Mouse (Mus musculus) hindbrain, postnatal 0 days (tissue): Measurements from ENCODE around the gene Retnlb. TPM values are rescaled to one million over a fixed set of nuclear protein-coding genes. Genes with fewer than 3 reads are reported as not detected.

Source experiments
- ATAC-seq: fragments of 200-750 bp; cut with Nextera tagmentation; 2 replicates; pipeline ENCODE4 v1.8.0; 2017; ENCODE audit warnings: mild to moderate bottlenecking, moderate TSS enrichment, moderate library complexity
- DNase-seq: peaks from one replicate; pipeline ENCODE4 v3.0.0-alpha.2; 2015; ENCODE audit warnings: low spot score
- H3K27ac ChIP-seq: fragments of 300-500 bp; sonication (generic); 2 replicates; pipeline ENCODE4 v1.5.1; 2014; ENCODE audit warnings: mild to moderate bottlenecking
- H3K27me3 ChIP-seq: fragments of 300-500 bp; sonication (generic); 2 replicates; pipeline ENCODE4 v1.6.1; 2014; ENCODE audit warnings: low read length, mixed read lengths; ENCODE audit not compliant: insufficient read depth
- H3K36me3 ChIP-seq: fragments of 300-500 bp; sonication (generic); 2 replicates; pipeline ENCODE4 v1.6.1; 2014; ENCODE audit warnings: low read length, mixed read lengths; ENCODE audit not compliant: insufficient read depth
- H3K4me1 ChIP-seq: fragments of 300-500 bp; sonication (generic); 2 replicates; pipeline ENCODE4 v1.6.1; 2014; ENCODE audit warnings: antibody characterized with exemption, low read length, mixed read lengths; ENCODE audit not compliant: insufficient read depth
- H3K4me2 ChIP-seq: fragments of 300-500 bp; sonication (generic); 2 replicates; pipeline ENCODE4 v1.6.1; 2014; ENCODE audit warnings: low read depth, mild to moderate bottlenecking, low read length, moderate library complexity, mixed read lengths
- H3K4me3 ChIP-seq: fragments of 300-500 bp; sonication (generic); 2 replicates; pipeline ENCODE4 v1.5.1; 2014; ENCODE audit warnings: low read length
- H3K9ac ChIP-seq: fragments of 300-500 bp; sonication (generic); replicated peaks from 2 replicates; pipeline ENCODE4 v1.6.1; 2014; ENCODE audit warnings: mild to moderate bottlenecking, low read length, moderate library complexity, mixed read lengths
- H3K9me3 ChIP-seq: fragments of 300-500 bp; sonication (generic); 2 replicates; pipeline ENCODE4 v1.6.1; 2016; ENCODE audit warnings: low read length, mixed read lengths
- CTCF ChIP-seq: IDR thresholded peaks from 2 replicates; pipeline ENCODE4 v1.5.1; 2016; ENCODE audit warnings: antibody characterized with exemption, control low read depth, low read depth
- WGBS: fragments of 180-500 bp; shearing (Covaris S2); extraction: QIAGEN DNeasy Blood & Tissue Kit; methylation state at CpG from one replicate; pipeline ENCODE4 v1.1.7; 2014; 5-methylcytosine and 5-hydroxymethylcytosine counted together
- polyA plus RNA-seq: library from polyadenylated mRNA; unstranded; fragments of >200 nt; fragmentation: Nextera tagmentation; extraction: Ambion mirVana; gene quantifications from 2 replicates; pipeline ENCODE4 v1.2.1, GENCODE M21; 2015
- total RNA-seq: library from RNA; depleted of rRNA; stranded (reverse); fragments of >200 nt; gene quantifications from 2 replicates; pipeline ENCODE4 v1.2.3, GENCODE M21; 2014; rRNA removed

Retnlb gene
- total and polyA plus RNA-seq, 2 experiments from 2014 or later, result not detected

- Histone ChIP-seq H3K36me3 (no peaks in the 10 kb centered on the region), H3K9ac (no peak overlapping the region), H3K4me3 (no peak overlapping the region), H3K27ac (no peak overlapping the region), H3K9me3 (no peaks in the 10 kb centered on the region), H3K4me2 (no peak overlapping the region), H3K27me3 (no peaks in the 10 kb centered on the region), H3K4me1 (no peaks in the 10 kb centered on the region)
- DNase-seq (no peak), ATAC-seq (no peak)
- TF ChIP-seq CTCF, result no peak
- 61% methylated on average over 2 of the region's 2 CpGs for WGBS
Observed at GRCm38 (mm10) chr16:48867690-48868089, 51.0 kb downstream of the Retnlb start.

Other genes starting within 250 kb of the Retnlb start
- gene Trat1, start 44.8 kb upstream of the Retnlb start, total RNA-seq, result under 0.01 and 0.04 TPM in 2 replicates
- 0.29 TPM in 1 of 2 replicates, not detected in the other for gene Trat1, start 44.8 kb upstream of the Retnlb start, polyA plus RNA-seq
- not detected in 2 replicates for gene Retnla, start 25.7 kb downstream of the Retnlb start, total RNA-seq
- gene Retnla, start 25.7 kb downstream of the Retnlb start, polyA plus RNA-seq, result not detected in 2 replicates
- not detected in 2 replicates for gene Retnlg, start 55.8 kb downstream of the Retnlb start, total RNA-seq
- gene Retnlg, start 55.8 kb downstream of the Retnlb start, polyA plus RNA-seq, result 0.77 and 0.79 TPM in 2 replicates
- gene Dzip3, start 177.3 kb downstream of the Retnlb start, total RNA-seq, result 96.2 and 97.0 TPM in 2 replicates
- gene Dzip3, start 177.3 kb downstream of the Retnlb start, polyA plus RNA-seq, result 45.0 and 45.4 TPM in 2 replicates
- gene Cip2a, start 177.3 kb downstream of the Retnlb start, total RNA-seq, result 5.1 and 6.0 TPM in 2 replicates
- 5.3 and 5.6 TPM in 2 replicates for gene Cip2a, start 177.3 kb downstream of the Retnlb start, polyA plus RNA-seq
- 0.11 and 0.16 TPM in 2 replicates for gene Myh15, start 240.6 kb downstream of the Retnlb start, total RNA-seq
- 0.06 and 0.10 TPM in 2 replicates for gene Myh15, start 240.6 kb downstream of the Retnlb start, polyA plus RNA-seq